Mouse (Mus musculus) midbrain, embryonic 12.5 days (tissue): Measurements from ENCODE around the gene Mthfr. TPM values are rescaled to one million over a fixed set of nuclear protein-coding genes. Genes with fewer than 3 reads are reported as not detected.

Source experiments
- ATAC-seq: fragments of 200-750 bp; cut with Nextera tagmentation; 2 replicates; pipeline ENCODE4 v1.8.0; 2017; ENCODE audit warnings: low read depth, moderate TSS enrichment, moderate library complexity; ENCODE audit not compliant: low FRiP score
- H3K27ac ChIP-seq: fragments of 300-500 bp; sonication (generic); replicated peaks from 2 replicates; pipeline ENCODE4 v1.5.1; 2016; ENCODE audit warnings: mild to moderate bottlenecking
- H3K27me3 ChIP-seq: fragments of 300-500 bp; sonication (generic); 2 replicates; pipeline ENCODE4 v1.6.1; 2016; ENCODE audit warnings: mild to moderate bottlenecking
- H3K36me3 ChIP-seq: fragments of 300-500 bp; sonication (generic); 2 replicates; pipeline ENCODE4 v1.6.1; 2016
- H3K4me1 ChIP-seq: fragments of 300-500 bp; sonication (generic); 2 replicates; pipeline ENCODE4 v1.6.1; 2016
- H3K4me2 ChIP-seq: fragments of 300-500 bp; sonication (generic); replicated peaks from 2 replicates; pipeline ENCODE4 v1.6.1; 2016; ENCODE audit warnings: mild to moderate bottlenecking, moderate library complexity
- H3K4me3 ChIP-seq: fragments of 300-500 bp; sonication (generic); 2 replicates; pipeline ENCODE4 v1.5.1; 2016; ENCODE audit warnings: mild to moderate bottlenecking
- H3K9ac ChIP-seq: fragments of 300-500 bp; sonication (generic); replicated peaks from 2 replicates; pipeline ENCODE4 v1.6.1; 2016; ENCODE audit warnings: mild to moderate bottlenecking, moderate library complexity
- H3K9me3 ChIP-seq: fragments of 300-500 bp; sonication (generic); 2 replicates; pipeline ENCODE4 v1.6.1; 2016; ENCODE audit warnings: mild to moderate bottlenecking
- WGBS: fragments of 180-500 bp; shearing (Covaris S2); methylation state at CpG from one replicate; pipeline ENCODE4 v1.1.7; 2016; 5-methylcytosine and 5-hydroxymethylcytosine counted together
- polyA plus RNA-seq: library from polyadenylated mRNA; unstranded; fragments of >200 nt; fragmentation: Nextera tagmentation; extraction: Ambion mirVana; gene quantifications from 2 replicates; pipeline ENCODE4 v1.2.1, GENCODE M21; 2016

Mthfr gene
- polyA plus RNA-seq, 1 experiment from 2014 or later: 44.5 TPM

DNA sequence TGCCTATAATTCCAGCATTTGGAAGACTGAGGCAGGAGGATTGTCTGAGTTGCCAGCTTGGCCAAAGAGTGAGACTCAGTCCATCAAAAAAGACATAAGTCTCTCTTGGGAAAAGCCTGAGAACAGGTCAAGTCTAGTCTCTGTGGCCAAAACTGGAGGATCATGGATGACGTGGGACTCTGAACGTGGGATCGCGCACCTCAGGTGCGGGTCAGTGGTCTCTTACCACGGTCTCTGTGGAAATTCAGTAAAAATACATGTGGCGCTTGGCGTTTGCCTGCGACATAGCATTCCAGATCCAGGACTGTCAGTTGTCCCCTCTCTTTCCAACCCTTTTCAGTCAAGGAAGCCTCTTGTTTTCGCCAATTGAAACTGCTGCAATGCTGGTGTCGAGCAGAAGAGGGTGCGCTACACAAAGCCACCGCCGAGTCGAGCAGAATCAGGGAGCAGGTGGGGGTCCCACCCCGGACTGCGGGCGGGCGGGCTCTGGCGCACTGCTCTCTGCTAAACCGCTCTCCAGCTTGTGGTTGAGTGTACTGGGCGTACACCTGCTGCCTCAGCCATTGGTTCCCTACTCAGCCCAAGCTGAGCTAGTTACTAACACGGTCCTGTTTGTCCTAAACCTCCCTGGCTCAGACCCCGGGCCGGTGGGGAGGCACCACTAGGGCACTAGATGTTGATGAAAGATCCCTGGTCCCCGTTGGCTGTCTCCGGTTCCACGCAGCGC lies 63.1 kb downstream of the Mthfr start:
- H3K9ac ChIP-seq: peak overlapping the region; percentile 29; the same call in 1 of the 2 replicates
- H3K4me2 ChIP-seq: peak overlapping the region; percentile 43
- H3K4me3 ChIP-seq: 0 out of 2 replicates have a peak overlapping the region, but pooled peaks have one; percentile 9
- H3K36me3 ChIP-seq: peaks cover 36% of the 10 kb centered on the region
- peaks cover 8% of the 10 kb centered on the region for H3K27me3 ChIP-seq
- 17% methylated on average over 29 of the region's 29 CpGs for WGBS
- H3K27ac ChIP-seq: peak overlapping the region; percentile 32; the same call in 1 of the 2 replicates
- H3K9me3 ChIP-seq: no peaks in the 10 kb centered on the region
- H3K4me1 ChIP-seq: peaks cover 10% of the 10 kb centered on the region; the same call in 1 of the 2 replicates
- peak; percentile 87 for ATAC-seq

DNA sequence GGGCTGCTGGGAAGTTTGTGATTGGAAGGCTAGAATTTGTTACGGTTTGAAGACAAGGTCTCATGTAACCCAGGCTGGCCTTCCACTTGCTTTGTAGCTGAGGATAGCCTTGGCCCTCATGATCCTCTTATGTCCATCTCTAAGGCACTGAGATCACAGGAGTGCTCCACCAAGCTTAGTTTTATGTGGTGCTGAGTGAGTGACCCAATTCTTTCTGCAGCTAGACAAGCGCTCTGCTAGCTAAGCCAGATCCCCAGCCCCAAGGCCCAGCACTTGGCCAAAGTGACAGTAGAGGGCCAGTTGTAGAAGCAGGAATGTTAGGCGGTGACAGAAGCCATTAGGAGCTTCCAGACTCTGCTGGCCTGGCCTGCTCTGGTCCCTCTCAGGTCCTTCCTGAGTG lies 65.3 kb downstream of the Mthfr start:
- H3K36me3 ChIP-seq: peaks cover 56% of the 10 kb centered on the region

DNA sequence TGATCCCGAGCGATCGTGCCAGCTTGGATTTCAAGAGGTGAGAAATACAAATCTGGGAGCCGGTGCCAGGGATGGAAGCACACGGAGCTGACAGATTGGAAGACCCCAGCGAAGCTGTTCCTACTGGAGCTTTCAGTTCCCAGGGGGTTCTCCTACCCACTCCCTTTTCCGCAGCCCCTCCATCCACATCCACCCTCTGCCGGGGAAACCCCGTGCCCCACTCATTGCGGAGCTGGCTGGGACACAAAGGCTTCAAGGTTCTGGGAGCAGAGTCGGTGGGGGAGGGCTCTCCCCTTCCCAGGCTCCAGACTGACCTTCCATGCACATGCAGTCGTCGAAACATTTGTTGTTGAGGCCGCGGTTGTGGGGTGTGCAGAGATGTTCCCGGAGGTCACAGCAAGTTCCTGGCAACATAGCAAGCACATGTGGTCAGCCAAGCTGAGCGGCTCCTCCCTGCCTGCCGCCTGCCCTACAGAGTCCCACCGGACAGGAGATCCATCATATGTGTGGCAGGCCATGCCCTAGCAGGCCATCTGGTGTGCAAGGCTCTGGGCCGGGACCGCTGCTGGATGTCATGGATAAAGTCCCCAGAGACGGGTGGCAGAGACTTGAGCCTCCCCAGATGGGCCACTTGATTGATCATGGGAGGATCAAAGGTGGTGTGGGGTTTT lies 68.9 kb downstream of the Mthfr start:
- Histone ChIP-seq H3K4me1 (no peaks in the 10 kb centered on the region; the same call in 1 of the 2 replicates), H3K9ac (no peak overlapping the region), H3K27ac (no peak overlapping the region), H3K27me3 (no peaks in the 10 kb centered on the region; the same call in 1 of the 2 replicates), H3K9me3 (no peaks in the 10 kb centered on the region), H3K4me2 (no peak overlapping the region), H3K36me3 (peaks cover 74% of the 10 kb centered on the region), H3K4me3 (no peak overlapping the region)
- no peak for ATAC-seq
- 69% methylated on average over 22 of the region's 22 CpGs for WGBS

More for the DNA sequence above, 65.3 kb downstream of the Mthfr start:
- no peak for ATAC-seq
- H3K4me2 ChIP-seq: no peak overlapping the region
- no peaks in the 10 kb centered on the region for H3K9me3 ChIP-seq
- peaks cover 10% of the 10 kb centered on the region for H3K4me1 ChIP-seq
- peaks cover 8% of the 10 kb centered on the region for H3K27me3 ChIP-seq
- H3K4me3 ChIP-seq: no peak overlapping the region
- H3K9ac ChIP-seq: no peak overlapping the region
- 91% methylated on average over 3 of the region's 3 CpGs for WGBS
- no peak overlapping the region for H3K27ac ChIP-seq

DNA sequence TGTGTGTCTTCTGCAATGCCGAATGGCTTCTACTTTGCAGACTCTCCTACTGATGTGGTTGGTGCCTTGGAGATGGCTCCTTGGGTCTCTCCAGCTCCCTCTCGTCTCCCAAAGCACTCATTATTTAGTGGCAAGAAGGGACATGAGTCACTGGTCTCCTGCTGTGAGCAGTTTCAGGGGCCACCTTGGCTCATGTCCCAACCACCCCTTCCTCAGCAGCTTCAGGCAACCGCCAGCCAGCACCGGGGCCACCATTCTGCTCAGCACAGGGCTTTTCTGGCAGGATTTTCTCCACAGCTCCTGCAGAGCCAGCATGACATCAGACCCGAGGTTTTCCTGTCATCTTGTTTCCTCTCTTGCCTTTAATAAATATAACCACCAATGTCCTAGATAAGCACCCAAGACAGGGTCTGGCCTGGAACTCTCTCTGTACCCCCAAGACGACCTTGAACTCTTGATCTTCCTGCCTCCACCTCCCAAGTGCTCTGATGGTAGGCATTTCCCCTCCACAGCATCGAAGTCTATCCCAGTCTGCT lies 69.8 kb downstream of the Mthfr start:
- Histone ChIP-seq H3K4me1 (no peaks in the 10 kb centered on the region; the same call in 1 of the 2 replicates), H3K27ac (no peak overlapping the region), H3K4me2 (no peak overlapping the region), H3K27me3 (no peaks in the 10 kb centered on the region; the same call in 1 of the 2 replicates), H3K9ac (no peak overlapping the region), H3K36me3 (peaks cover 80% of the 10 kb centered on the region), H3K9me3 (no peaks in the 10 kb centered on the region), H3K4me3 (no peak overlapping the region)
- 82% methylated on average over 7 of the region's 7 CpGs for WGBS
- no peak for ATAC-seq

Other genes with a start within 250 kb of the Mthfr start
- 5.8 and 6.0 TPM in 2 replicates for gene Zfp984, start 229.3 kb upstream of the Mthfr start, polyA plus RNA-seq
- gene Zfp933, start 190.7 kb upstream of the Mthfr start, polyA plus RNA-seq: 4.9 and 6.7 TPM in 2 replicates
- 53.2 and 61.8 TPM in 2 replicates for gene Miip, start 170.3 kb upstream of the Mthfr start, polyA plus RNA-seq
- gene Fv1, start 170.1 kb upstream of the Mthfr start, polyA plus RNA-seq: 15.8 and 16.9 TPM in 2 replicates
- 65.1 and 65.4 TPM in 2 replicates for gene Mfn2, start 134.4 kb upstream of the Mthfr start, polyA plus RNA-seq
- gene Plod1, start 102.3 kb upstream of the Mthfr start, polyA plus RNA-seq: 25.1 and 27.2 TPM in 2 replicates
- 21.2 and 26.1 TPM in 2 replicates for gene 2510039O18Rik, start 98.2 kb upstream of the Mthfr start, polyA plus RNA-seq
- gene Nppb, start 53.3 kb upstream of the Mthfr start, polyA plus RNA-seq: not detected in 2 replicates
- 1.0 and 2.8 TPM in 2 replicates for gene Nppa, start 38.4 kb upstream of the Mthfr start, polyA plus RNA-seq
- gene Clcn6, start 256 bp upstream of the Mthfr start, polyA plus RNA-seq: 26.9 and 29.7 TPM in 2 replicates
- 11.2 and 11.9 TPM in 2 replicates for gene Agtrap, start 49.0 kb downstream of the Mthfr start, polyA plus RNA-seq
- 94.7 and 95.2 TPM in 2 replicates for gene Mad2l2, start 91.3 kb downstream of the Mthfr start, polyA plus RNA-seq
- 16.7 and 16.8 TPM in 2 replicates for gene Draxin, start 91.6 kb downstream of the Mthfr start, polyA plus RNA-seq
- 14.6 and 17.1 TPM in 2 replicates for gene Fbxo6, start 113.1 kb downstream of the Mthfr start, polyA plus RNA-seq
- 77.4 and 79.8 TPM in 2 replicates for gene Fbxo44, start 121.4 kb downstream of the Mthfr start, polyA plus RNA-seq
- 1.5 and 2.1 TPM in 2 replicates for gene Fbxo2, start 121.5 kb downstream of the Mthfr start, polyA plus RNA-seq
- 7.8 and 9.4 TPM in 2 replicates for gene Disp3, start 248.9 kb downstream of the Mthfr start, polyA plus RNA-seq